Mouse (Mus musculus) stomach, postnatal 0 days (tissue): ENCODE data around the gene Galnt4.

ENCODE experiments used
- CTCF ChIP-seq: IDR thresholded peaks from 2 replicates; pipeline ENCODE4 v1.5.1; 2016; ENCODE audit warnings: antibody characterized with exemption, low read depth, mild to moderate bottlenecking, moderate library complexity
- EP300 ChIP-seq: optimal IDR thresholded peaks from 2 replicates; pipeline ENCODE3; 2016; ENCODE audit warnings: antibody characterized with exemption

DNA sequence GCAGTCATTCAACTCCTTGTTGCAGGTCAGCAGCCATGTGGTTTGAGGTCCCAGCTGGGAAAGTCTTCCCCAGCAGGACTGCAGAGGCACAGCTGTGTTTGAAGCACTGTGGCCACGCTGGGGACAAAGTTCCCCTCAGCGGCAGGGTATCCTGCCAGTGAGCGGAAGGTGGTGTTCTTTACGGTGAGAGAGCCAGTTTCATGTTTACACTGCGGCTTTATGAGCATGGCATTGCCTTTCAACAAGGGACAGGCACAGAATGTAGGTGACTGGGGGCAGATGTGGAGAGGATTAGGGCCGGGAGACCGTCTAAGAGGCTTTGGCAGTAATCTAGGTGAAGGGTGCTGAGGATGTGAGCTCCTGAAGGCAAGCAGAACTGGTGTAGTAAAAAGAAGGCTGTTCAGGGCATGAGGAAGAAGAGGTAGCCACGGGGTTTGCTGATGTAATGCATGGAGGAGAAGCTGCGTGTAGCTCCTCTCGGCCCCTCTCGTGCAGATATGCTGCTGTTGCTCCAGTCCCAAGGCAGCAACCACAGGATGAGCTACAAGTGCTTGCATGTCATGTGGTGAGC, 19.8 kb downstream of the Galnt4 start:
- TF ChIP-seq CTCF (no peak), EP300 (no peak)
